9 mouse cellular contexts compared by ENCODE assay signal in genomic region chr14:105474991-105475553, GRCm38 (mm10).
DNase-seq lines count a peak whose midpoint lies in the region; ATAC-seq and TF ChIP-seq lines count a peak whose summit lies in the region.
"Had no signal": no experiment of that assay in that cellular context is flagged by ENCODE, and none has a peak within 500 bp of the region (broad histone marks: within the 10 kb centered on the region; RNA-seq: fewer than 3 reads in every experiment).

No protein-coding gene starts in this region.

- H3K79me2 ChIP-seq in MEL (ENCODE audit: control insufficient read depth, insufficient read depth, low read length, poor library complexity), result no peaks in the 10 kb centered on the region

- H3K4me2 ChIP-seq in heart, postnatal 0 days (ENCODE audit: low read depth, low read length), result no peak overlapping the region
- H3K4me2 ChIP-seq: heart, embryonic 13.5 days had no signal

- no peak for TF ChIP-seq POLR2A in MEL (IDR thresholded peaks at IDR 0.05; ENCODE audit: control insufficient read depth in 1 of 2, insufficient read depth in 1 of 2, low read depth in 1 of 2, low read length in 2 of 2, poor library complexity in 1 of 2)

- ATAC-seq in heart, postnatal 0 days (ENCODE audit: insufficient read depth, low read depth), result peak; percentile 44; the same call in 1 of the 2 replicates
- no peak for ATAC-seq in activated CD4-positive, CD25-positive, alpha-beta regulatory T cell, adult 4 months

- intact Hi-C loops in heart, postnatal 36 days (cut with DNase I), result loop anchor here (5.0 to 10.0 kb wide), 2 partner anchors 160 to 422 kb away; partner anchors contain the start of gene Spry2
- intact Hi-C loops in left cerebral cortex, postnatal 14 days (cut with DNase I), result no loop called here

- no peak overlapping the region for H3K4me3 ChIP-seq in heart, postnatal 0 days (ENCODE audit: low read depth, low read length)
- H3K4me3 ChIP-seq in MEL (ENCODE audit: control insufficient read depth in 1 of 2, insufficient read depth in 1 of 2, low read depth in 2 of 2, low read length in 2 of 2), result no peak overlapping the region
- H3K4me3 ChIP-seq in hindbrain, embryonic 10.5 days, result no peak overlapping the region
- H3K4me3 ChIP-seq: heart, embryonic 13.5 days had no signal

- no peaks in the 10 kb centered on the region for H3K9me3 ChIP-seq in heart, postnatal 0 days (replicated peaks; ENCODE audit: control insufficient read depth, low read length)
- H3K9me3 ChIP-seq in MEL (replicated peaks; ENCODE audit: insufficient read depth, low read length), result no peaks in the 10 kb centered on the region
- no peaks in the 10 kb centered on the region for H3K9me3 ChIP-seq in hindbrain, embryonic 10.5 days
- H3K9me3 ChIP-seq: heart, embryonic 13.5 days had no signal

- TF ChIP-seq RAD21 in MEL (IDR thresholded peaks at IDR 0.05; ENCODE audit: low read depth, low read length), result peak; percentile 32

- TF ChIP-seq CTCF in heart, postnatal 0 days (IDR thresholded peaks at IDR 0.05; ENCODE audit: low read depth), result peak; percentile 55
- TF ChIP-seq CTCF in MEL (IDR thresholded peaks at IDR 0.05 in 2 of 3, conservative IDR thresholded peaks at IDR 0.05 in 1 of 3; ENCODE audit: control insufficient read depth in 1 of 3, insufficient read depth in 1 of 3, low read depth in 2 of 3, low read length in 3 of 3, poor library complexity in 1 of 3, severe bottlenecking in 1 of 3), result peak in 1 of 3 experiments; percentile 15; a peak in 2 of 6 replicates

- H3K36me3 ChIP-seq in heart, postnatal 0 days (replicated peaks; ENCODE audit: control insufficient read depth, insufficient read depth, low read length), result no peaks in the 10 kb centered on the region
- no peaks in the 10 kb centered on the region for H3K36me3 ChIP-seq in MEL (ENCODE audit: control insufficient read depth in 1 of 2, insufficient read depth in 2 of 2, low read length in 2 of 2)
- H3K36me3 ChIP-seq in hindbrain, embryonic 10.5 days, result no peaks in the 10 kb centered on the region
- H3K36me3 ChIP-seq: heart, embryonic 13.5 days had no signal

- DNase-seq in heart, postnatal 0 days (ENCODE audit: low spot score), result peak; percentile 67
- DNase-seq in heart, postnatal 36 days, result no peak
- DNase-seq in MEL (ENCODE audit: low read depth, low spot score), result no peak
- peak; percentile 28 for DNase-seq in cerebellum, adult 9-11 months
- peak; percentile 58 to 68 for DNase-seq in left cerebral cortex, postnatal 14 days (ENCODE audit: low spot score in 2 of 2)
- DNase-seq in right cerebral cortex, postnatal 14 days, result peak; percentile 27
- DNase-seq in hindbrain, embryonic 10.5 days (ENCODE audit: low spot score), result no peak

- no peaks in the 10 kb centered on the region for H3K4me1 ChIP-seq in heart, postnatal 0 days (ENCODE audit: control insufficient read depth, insufficient read depth)
- no peaks in the 10 kb centered on the region for H3K4me1 ChIP-seq in MEL (ENCODE audit: control insufficient read depth in 1 of 2, insufficient read depth in 2 of 2, low read length in 2 of 2)
- peaks cover 3% of the 10 kb centered on the region for H3K4me1 ChIP-seq in hindbrain, embryonic 10.5 days (replicated peaks)

- H3K27ac ChIP-seq in heart, postnatal 0 days (ENCODE audit: low read depth), result no peak overlapping the region
- H3K27ac ChIP-seq in MEL (ENCODE audit: control insufficient read depth, low read depth, low read length), result no peak overlapping the region
- H3K27ac ChIP-seq in hindbrain, embryonic 10.5 days, result no peak overlapping the region
- H3K27ac ChIP-seq: heart, embryonic 13.5 days had no signal

- no peak overlapping the region for H3K9ac ChIP-seq in heart, postnatal 0 days (replicated peaks; ENCODE audit: low read depth, low read length)
- no peak overlapping the region for H3K9ac ChIP-seq in MEL (ENCODE audit: control insufficient read depth, low read depth, low read length, poor library complexity, severe bottlenecking)
- H3K9ac ChIP-seq: heart, embryonic 13.5 days had no signal

- TF ChIP-seq EP300 in heart, postnatal 0 days (IDR thresholded peaks at IDR 0.05; ENCODE audit: low read depth), result no peak
- no peak for TF ChIP-seq EP300 in MEL (IDR thresholded peaks at IDR 0.05; ENCODE audit: low read depth in 1 of 2, low read length in 2 of 2)

- no peaks in the 10 kb centered on the region for H3K27me3 ChIP-seq in heart, postnatal 0 days (ENCODE audit: control insufficient read depth, insufficient read depth, low read length)
- H3K27me3 ChIP-seq in MEL (ENCODE audit: control insufficient read depth in 1 of 2, insufficient read depth in 2 of 2, low read length in 2 of 2), result no peaks in the 10 kb centered on the region
- peaks cover 13% of the 10 kb centered on the region for H3K27me3 ChIP-seq in hindbrain, embryonic 10.5 days (ENCODE audit: insufficient read depth, poor library complexity, severe bottlenecking)
- H3K27me3 ChIP-seq: heart, embryonic 13.5 days had no signal

TF ChIP-seq in MEL, 35 proteins besides CTCF, POLR2A, EP300 and RAD21:
- no peak for TF ChIP-seq MEF2A (IDR thresholded peaks at IDR 0.05; ENCODE audit: extremely low read depth, insufficient replicate concordance, low read depth, low read length, poor library complexity, severe bottlenecking)
- TF ChIP-seq SMC3 (IDR thresholded peaks at IDR 0.05; ENCODE audit: low read depth, low read length), result peak; percentile 13; the same call in 1 of the 2 replicates
TF ChIP-seq in MEL: peak in this region for 1.

Comparison
In these comparisons a context has a peak if more than half of its experiments do, and no peak if none do; other contexts are left out.
1. DNase-seq: peak in heart, postnatal 0 days (single experiment), cerebellum, adult 9-11 months (single experiment), left cerebral cortex, postnatal 14 days (2 of 2) and right cerebral cortex, postnatal 14 days (single experiment); none in heart, postnatal 36 days (0 of 2), MEL (single experiment) and hindbrain, embryonic 10.5 days (single experiment).